Mouse (Mus musculus) T-cell, adult 2 months (primary cell): Measurements from ENCODE around the gene Iqschfp.

Source experiments
- DNase-seq: peaks from one replicate; pipeline ENCODE4 v3.0.0; 2022; ENCODE audit warnings: low spot score

Iqschfp gene

GRCm38 (mm10) chr3:67892026-67892705, at the start of gene Iqschfp, which contains the start of gene Iqcj:
Iqschfp (plus strand) TSS chr3:67892232.
Iqcj (plus strand) TSS chr3:67892220.
- DNase-seq: no peak

- no peak for DNase-seq
Observed at GRCm38 (mm10) chr3:67852397-67852796, 39.6 kb upstream of the Iqschfp start.

- DNase-seq: no peak
Observed at GRCm38 (mm10) chr3:67861524-67861923, 30.5 kb upstream of the Iqschfp start.

GRCm38 (mm10) chr3:67867420-67868065, 24.5 kb upstream of the Iqschfp start:
- DNase-seq: no peak

DNA sequence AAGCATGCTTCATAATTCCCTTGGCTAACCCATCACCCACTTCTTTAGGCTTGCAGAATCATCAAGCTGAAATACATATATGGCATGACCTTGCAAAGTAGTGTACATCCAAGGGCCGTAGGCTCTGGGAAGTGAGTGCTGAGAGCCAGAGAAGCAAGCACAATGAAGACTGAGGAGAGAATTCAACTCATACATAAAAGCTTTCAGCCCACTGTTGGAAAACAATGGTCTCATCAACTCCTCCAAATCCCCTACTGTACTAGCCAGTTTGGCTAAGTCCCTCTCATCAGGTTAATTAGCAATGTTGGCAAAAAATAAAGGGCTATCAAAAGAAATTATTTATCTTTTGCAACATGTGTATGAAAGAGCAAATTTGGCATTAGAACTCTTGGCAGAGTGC, 22.6 kb upstream of the Iqschfp start:
- DNase-seq: no peak

- DNase-seq: no peak
Observed at GRCm38 (mm10) chr3:67877253-67877652, 14.8 kb upstream of the Iqschfp start.

GRCm38 (mm10) chr3:67884335-67884734, 7.7 kb upstream of the Iqschfp start:
- DNase-seq: no peak

GRCm38 (mm10) chr3:67886176-67886575, 5.9 kb upstream of the Iqschfp start:
- DNase-seq: no peak

DNA sequence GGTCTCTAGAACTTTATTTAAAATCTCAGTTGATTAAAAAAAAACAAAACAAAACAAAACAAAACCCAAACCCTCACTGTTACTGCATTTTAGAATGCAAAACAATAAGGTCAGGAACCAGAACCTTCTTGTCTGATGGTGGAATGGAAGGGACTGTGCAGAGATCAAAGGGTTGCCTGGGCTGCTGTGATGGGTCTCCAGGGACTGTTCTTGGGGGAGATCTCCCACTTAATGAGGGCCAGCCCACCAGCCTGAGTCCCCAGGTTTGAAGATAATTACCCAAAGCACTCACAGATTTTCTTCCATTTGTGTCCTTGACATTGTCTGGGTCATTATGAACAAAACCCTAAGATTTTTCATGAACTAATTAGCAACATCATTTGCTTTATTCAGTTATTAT, 4.8 kb upstream of the Iqschfp start:
- DNase-seq: no peak

- no peak for DNase-seq
Observed at GRCm38 (mm10) chr3:67892768-67893167, 736 bp downstream of the Iqschfp start.

- DNase-seq: no peak
Observed at GRCm38 (mm10) chr3:67902517-67902916, 10.5 kb downstream of the Iqschfp start.

GRCm38 (mm10) chr3:67908586-67908985, 16.6 kb downstream of the Iqschfp start:
- DNase-seq: no peak

- no peak for DNase-seq
Observed at GRCm38 (mm10) chr3:67918098-67918497, 26.1 kb downstream of the Iqschfp start.

GRCm38 (mm10) chr3:67918634-67919259, 26.7 kb downstream of the Iqschfp start:
- DNase-seq: peak; percentile 0

- no peak for DNase-seq
Observed at GRCm38 (mm10) chr3:67923095-67923494, 31.1 kb downstream of the Iqschfp start.

DNA sequence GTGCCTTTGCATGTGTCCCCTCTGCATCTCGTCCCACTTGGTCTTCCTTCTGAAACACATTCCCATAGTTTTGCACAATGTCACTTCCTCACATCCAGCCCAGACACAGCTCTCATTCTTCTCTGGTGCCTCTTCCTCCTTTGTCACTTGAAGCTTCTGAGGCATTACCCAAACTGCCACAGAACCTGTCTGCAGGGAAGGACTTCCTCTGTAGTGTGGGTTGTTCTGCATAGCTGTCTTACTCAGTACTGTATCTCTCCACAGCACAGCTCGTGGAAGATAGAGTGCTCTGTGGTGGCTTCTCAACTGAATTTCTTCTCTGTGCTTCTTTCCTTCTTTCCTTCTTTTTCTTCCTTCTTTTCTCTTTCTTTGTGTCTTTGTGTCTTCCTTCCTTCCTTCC, 33.4 kb downstream of the Iqschfp start:
- no peak for DNase-seq

DNA sequence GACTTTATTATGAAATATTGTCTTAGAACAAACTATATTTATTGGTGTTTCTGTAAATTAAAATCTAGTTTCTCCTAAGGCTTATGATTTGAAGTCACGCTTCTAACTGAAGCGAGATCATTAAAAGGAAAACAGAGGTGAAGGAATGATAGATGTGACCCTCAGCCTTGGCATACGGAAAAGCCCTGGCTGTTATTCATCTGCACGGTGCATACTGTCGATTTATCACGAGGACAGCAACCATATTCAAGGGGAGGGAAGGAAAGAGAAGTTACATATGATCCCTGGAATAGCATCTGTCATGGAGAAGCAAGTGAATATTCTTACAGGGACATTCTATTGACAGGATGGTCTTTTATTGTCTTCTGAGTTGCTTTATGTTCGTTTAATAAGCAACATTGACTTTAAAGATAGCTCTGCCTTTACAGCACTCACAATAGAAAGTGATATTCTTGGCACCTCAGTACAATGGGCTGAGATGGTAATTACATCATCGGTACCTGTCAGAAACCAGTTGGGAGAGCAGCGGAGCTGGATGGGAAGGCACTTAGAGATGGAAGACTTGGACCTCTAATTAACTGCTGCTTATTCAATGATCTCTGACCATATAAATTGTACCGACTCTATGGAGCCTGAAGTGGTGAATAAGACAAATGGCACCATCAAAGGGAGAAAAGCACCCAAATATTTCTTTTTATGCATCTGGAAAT, 38.5 kb downstream of the Iqschfp start:
- no peak for DNase-seq

DNA sequence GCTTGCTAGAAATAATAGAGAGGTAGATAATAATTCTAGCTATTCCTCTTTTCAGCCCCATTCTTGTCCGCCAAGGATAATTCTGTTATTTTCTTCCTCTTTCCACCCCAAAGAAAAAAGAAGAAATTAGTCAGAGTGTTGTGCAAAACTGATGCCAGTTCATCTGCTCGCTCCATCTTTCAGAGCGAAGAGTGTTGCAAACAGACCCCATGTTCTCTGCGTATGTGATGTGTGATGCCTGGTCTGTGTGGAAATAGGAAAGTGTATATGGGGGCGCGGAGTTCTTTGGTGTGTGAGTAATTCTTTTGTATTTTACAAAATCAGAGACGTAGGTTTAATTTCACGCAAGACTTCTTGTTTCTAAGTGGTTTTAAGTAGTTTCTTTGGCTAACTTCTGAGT, 39.1 kb downstream of the Iqschfp start:
- no peak for DNase-seq

DNA sequence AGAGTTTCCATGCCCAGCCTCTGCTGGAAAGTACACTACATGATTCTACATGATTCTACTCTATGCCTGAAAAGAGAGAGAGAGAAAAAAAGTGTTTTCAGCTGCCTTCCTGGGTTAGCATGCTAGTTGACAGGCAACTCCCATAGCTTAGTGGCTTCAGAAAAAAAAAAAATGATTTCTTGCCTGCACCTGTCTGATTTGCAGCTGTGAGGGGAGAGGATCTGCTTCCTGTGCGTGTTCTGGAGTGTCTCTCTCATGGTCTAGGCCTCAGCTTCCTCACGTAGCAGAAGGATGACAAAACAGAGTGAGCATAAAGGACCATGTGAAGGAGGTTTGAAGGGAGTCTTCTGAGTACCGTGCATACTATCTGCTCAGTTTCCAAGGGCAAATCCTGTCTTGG, 39.9 kb downstream of the Iqschfp start:
- no peak for DNase-seq

GRCm38 (mm10) chr3:67935829-67936228, 43.8 kb downstream of the Iqschfp start:
- DNase-seq: no peak

DNA sequence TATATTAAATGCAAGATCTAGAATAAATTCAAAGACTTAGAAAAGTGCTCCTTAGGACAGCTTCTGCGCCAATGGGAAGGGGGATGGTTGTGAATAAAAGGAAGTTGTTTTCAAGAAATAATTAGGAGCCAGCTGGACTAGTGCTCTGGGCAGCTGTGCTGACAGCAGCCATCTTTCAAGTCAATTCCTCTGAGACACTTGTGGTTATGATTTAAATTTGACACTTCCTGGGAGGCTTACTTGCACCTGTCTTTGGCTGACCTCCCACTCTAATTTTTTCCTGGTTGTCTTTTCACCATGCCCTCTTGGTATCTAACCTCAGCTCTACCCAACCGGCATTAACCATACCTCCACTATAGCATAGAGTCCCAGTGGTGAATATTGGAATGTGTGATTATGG, 55.0 kb downstream of the Iqschfp start:
- DNase-seq: no peak

DNA sequence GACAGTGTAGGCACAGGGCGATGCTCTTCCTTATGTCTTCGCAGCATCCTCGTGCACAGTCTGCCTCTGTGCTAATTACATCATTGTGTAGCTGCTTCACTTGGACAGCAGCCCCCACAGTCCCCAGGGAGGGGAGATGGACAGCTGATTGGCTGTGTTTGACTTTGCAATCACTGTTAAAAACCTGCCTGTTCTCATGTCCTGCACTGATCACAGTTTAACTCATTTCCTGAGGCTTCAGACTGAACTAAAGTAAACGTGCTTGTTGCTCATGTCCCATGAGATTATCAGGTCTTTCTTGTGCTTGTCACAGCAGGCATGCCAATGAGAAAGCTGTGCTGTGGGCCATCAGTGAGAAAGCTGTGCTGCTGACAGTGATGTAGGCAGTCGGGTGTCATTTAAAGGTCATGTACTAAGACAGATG, 60.5 kb downstream of the Iqschfp start:
- no peak for DNase-seq
